Mouse (Mus musculus) T-cell, adult 2 months (primary cell): ENCODE results near the gene Lamtor3.
A peak's percentile ranks its signal among the peaks of the same experiment; 100 is the strongest.
"Not testable (repeated sequence)": the region's sequence is repeated elsewhere in the genome, so short reads cannot be mapped to it uniquely, and the experiment has no call there.

Experiments used
- DNase-seq: peaks from one replicate; pipeline ENCODE4 v3.0.0; 2022; ENCODE audit warnings: low spot score

Lamtor3 gene

GRCm38 (mm10) chr3:137961736-137962385 is 43.6 kb downstream of the Lamtor3 start:
- DNase-seq: no peak

- DNase-seq: no peak
Measured at GRCm38 (mm10) chr3:137963508-137963907, 45.2 kb downstream of the Lamtor3 start.

- not testable (repeated sequence) for DNase-seq
Measured at GRCm38 (mm10) chr3:137964014-137964413, 45.7 kb downstream of the Lamtor3 start.

GRCm38 (mm10) chr3:137968105-137968819 is 50.0 kb downstream of the Lamtor3 start:
- DNase-seq: no peak

GRCm38 (mm10) chr3:137968820-137969486 is 50.6 kb downstream of the Lamtor3 start:
- peak; percentile 21 for DNase-seq

- DNase-seq: no peak
Measured at GRCm38 (mm10) chr3:137969951-137970350, 51.6 kb downstream of the Lamtor3 start.

GRCm38 (mm10) chr3:137972224-137972623 is 53.9 kb downstream of the Lamtor3 start:
- no peak for DNase-seq

- DNase-seq: no peak
Measured at GRCm38 (mm10) chr3:137972989-137973388, 54.7 kb downstream of the Lamtor3 start.

- no peak for DNase-seq
Measured at GRCm38 (mm10) chr3:137974306-137974705, 56.0 kb downstream of the Lamtor3 start.

- no peak for DNase-seq
Measured at GRCm38 (mm10) chr3:137975435-137975834, 57.1 kb downstream of the Lamtor3 start.

GRCm38 (mm10) chr3:137975856-137976423 is 57.6 kb downstream of the Lamtor3 start:
- DNase-seq: no peak

GRCm38 (mm10) chr3:137976943-137977628 is 58.8 kb downstream of the Lamtor3 start:
- DNase-seq: no peak

GRCm38 (mm10) chr3:137977629-137978041 is 59.3 kb downstream of the Lamtor3 start:
- DNase-seq: no peak

- DNase-seq: no peak
Measured at GRCm38 (mm10) chr3:137978233-137978632, 59.9 kb downstream of the Lamtor3 start.
